Mouse (Mus musculus) left cerebral cortex, postnatal 14 days (tissue): ENCODE measurements around the gene Naa38. TPM values are rescaled to one million over a fixed set of nuclear protein-coding genes. Genes with fewer than 3 reads are reported as not detected.

ENCODE experiments used
- DNase-seq, 2 experiments: peaks; one replicate each; pipeline ENCODE4 v3.0.0; 2021 to 2022; ENCODE audit warnings: low spot score in 2 of 2, mixed read lengths in 1 of 2
- intact Hi-C: fragments of 180-260 bp; cut with DNase I; formaldehyde crosslinking; loops from one replicate; pipeline ENCODE4 v1.15.1; 2025
- long read RNA-seq, 2 experiments: library from polyadenylated mRNA; stranded (forward); transcript quantifications; one replicate each; pipeline ENCODE4 v2.0.0; 2021
- total RNA-seq, 2 experiments: library from RNA; stranded (reverse); gene quantifications; 2 replicates each; pipeline ENCODE4 v1.2.3; 2021

Gene Naa38
- 100 to 1,000 TPM in 1 of 2 experiments, 10 to 100 TPM in 1; 92.0 to 106 TPM for total RNA-seq
- long read RNA-seq, experiment 1, transcript Naa38-204 (3 exons, 671 nt): major isoform, 33 of 51 reads
- long read RNA-seq, experiment 1, transcript Naa38-202 (2 exons, 404 nt): minor isoform, 14 of 51 reads
- long read RNA-seq, experiment 1, partial matches to known transcripts: 0 of 51 reads
- long read RNA-seq, experiment 1, other reads (novel, unspliced or antisense): 4 of 51 reads
- long read RNA-seq, experiment 2, transcript Naa38-202 (2 exons, 404 nt): minor isoform, 11 of 33 reads
- long read RNA-seq, experiment 2, transcript Naa38-204 (3 exons, 671 nt): major isoform, 21 of 33 reads
- long read RNA-seq, experiment 2, partial matches to known transcripts: 0 of 33 reads
- long read RNA-seq, experiment 2, other reads (novel, unspliced or antisense): 1 of 33 reads

GRCm38 (mm10) chr11:69395235-69395633, at the start of gene Naa38, which contains the start of gene Cyb5d1:
Gene Naa38 (plus strand): TSS chr11:69395487.
Gene Cyb5d1 (minus strand): TSS chr11:69395631.
- intact Hi-C loops: loop anchor here (5.0 kb wide), 1 partner anchor 37 kb away; no protein-coding TSS in a partner anchor
- peak; percentile 92 to 93 for DNase-seq

DNA sequence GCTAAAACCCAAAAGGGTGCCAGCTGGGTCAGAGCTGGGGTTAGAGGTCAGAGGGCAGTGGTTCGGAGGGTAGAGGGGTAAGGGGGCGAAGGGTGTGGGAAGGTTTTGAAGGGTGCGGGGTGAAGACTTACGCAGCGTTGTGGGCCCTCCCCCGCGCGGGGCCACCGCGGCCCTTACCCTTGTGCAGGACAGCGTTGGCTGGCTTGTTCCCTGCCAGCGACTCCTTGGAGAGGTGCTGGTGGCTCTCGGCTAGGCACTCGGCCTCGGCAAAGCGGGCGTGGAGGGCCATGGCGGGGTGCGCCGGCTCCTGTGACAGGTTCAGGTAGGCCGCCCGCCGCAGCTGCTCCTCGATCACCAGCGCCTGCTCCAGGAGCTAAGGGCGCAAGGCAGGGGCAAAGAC, 48.8 kb upstream of the Naa38 start:
- intact Hi-C loops: no loop called here

DNA sequence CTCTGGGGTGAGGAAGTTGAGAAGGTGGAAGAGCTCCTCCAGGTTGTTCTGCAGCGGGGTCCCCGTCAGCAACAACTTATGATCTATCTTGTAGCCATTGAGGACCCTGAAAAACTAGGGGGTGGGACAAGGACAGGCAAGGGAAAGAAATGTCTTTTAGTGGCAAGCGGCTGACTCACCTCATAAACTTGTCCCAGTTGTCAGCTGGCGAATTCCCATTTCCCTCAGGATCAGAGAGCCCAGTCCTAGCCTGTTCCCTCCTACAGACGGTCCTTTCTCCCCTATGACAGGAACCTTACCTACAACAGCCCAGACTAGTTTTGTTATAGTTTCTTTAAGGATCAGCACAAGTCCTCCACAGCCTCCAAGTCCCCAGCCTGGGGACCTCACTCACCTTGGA, 38.7 kb upstream of the Naa38 start:
- intact Hi-C loops: no loop called here
- DNase-seq: no peak

More for the DNA sequence above, 48.8 kb upstream of the Naa38 start:
- DNase-seq: no peak

DNA sequence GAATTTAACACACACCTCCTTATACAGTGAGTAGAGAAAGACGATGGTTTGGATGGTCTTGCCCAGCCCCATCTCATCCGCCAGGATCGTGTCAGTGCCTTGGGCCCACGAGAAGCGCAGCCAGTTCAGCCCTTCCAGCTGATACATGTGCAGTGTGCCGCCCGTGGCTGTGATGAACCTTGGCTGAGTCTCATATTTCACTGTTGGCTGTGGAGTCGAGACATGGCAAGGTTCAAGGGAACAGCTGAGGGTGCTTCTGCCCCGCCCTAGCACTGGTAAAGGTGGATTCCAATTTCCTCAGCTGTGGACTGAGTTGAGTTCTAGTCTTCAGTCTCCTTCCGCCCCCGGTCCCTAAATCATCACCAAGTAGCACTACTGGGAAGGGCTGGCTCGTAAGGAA, 37.6 kb upstream of the Naa38 start:
- DNase-seq: no peak
- intact Hi-C loops: loop anchor here (1.0 kb wide), 1 partner anchor 8 kb away; no protein-coding TSS in a partner anchor

DNA sequence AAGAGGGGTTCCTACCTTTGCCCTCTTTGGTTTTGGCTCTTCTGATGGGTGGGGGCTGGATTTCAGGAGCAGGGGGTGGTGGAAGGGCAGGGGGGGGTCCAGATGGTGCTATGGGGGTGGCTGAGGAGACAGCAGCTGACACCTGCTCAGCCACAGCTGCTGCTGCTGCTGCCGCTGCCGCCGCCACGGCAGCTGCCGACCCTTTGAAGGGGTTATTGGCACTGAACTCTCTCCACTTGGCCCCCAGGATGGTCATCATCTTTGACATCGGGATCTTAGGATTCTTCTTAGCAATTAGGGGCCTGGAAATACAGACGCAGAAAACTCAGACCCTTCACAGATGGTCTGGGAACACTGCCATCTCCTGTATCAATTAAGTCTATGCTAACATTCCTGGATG, 33.3 kb upstream of the Naa38 start:
- intact Hi-C loops: no loop called here
- DNase-seq: no peak

DNA sequence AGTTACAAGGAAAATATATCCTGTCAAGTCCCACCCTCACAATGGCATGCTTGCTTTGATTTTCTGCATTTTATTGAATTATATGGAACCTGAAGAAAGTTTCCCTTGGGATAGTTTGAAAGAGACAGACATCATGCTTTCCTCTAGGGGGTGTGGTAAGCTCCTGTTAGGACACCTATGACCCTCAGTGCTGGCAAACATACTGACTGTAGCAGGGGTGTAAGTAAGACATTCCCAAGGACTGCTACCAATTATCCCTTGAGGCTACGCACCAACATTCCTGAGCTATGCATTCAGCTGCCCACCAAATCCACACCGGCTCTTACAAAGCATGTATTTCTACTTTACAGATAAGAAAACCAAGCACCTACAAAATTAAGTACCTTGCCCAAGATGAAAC, 32.8 kb upstream of the Naa38 start:
- no peak for DNase-seq
- intact Hi-C loops: no loop called here

GRCm38 (mm10) chr11:69364376-69364775, 30.9 kb upstream of the Naa38 start:
- intact Hi-C loops: no loop called here
- DNase-seq: no peak

DNA sequence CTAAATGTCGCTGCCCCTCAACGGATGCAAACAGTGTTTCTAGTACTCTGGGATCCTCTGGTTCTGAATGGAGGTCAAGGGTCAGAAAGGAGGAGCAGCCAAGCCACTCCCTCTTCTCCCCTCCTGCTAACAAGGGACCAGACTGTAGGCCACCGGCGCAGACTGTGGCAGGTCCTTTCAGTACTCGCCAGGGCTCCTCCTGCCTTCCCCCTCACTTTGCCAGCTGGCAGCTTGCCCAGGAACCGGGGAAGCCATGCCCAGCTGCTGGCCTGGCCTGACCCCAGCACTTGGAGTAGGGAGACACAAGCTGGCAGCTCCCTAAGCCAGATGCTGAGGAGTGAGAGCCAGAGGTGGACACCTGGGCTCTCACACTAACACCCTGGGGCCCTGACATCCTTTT, 30.4 kb upstream of the Naa38 start:
- peak; percentile 89 to 94 for DNase-seq
- intact Hi-C loops: loop anchor here (5.0 kb wide), 2 partner anchors 38 to 243 kb away; partner anchors contain the start of genes 9130213A22Rik, Hes7 and Kcnab3

DNA sequence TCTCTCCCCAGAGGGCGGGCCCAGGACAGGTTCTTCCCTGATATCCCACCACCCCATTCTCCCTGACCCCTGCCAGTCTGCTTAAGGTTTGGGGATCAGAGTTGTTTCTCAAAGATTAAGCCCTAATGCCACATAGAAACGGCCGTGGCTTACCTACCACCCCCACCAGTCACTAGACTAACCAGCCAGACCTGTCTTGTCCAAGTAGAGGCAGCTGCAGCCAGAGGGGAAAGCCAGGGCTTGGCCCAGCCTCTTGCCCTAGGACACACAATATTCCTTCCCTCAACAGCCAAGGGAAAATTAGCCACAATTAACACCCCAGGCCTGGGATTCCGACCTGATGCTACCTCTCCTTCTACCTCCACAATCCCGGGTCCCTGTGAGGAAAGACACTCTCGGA, 29.6 kb upstream of the Naa38 start:
- DNase-seq: no peak
- intact Hi-C loops: loop anchor here (2.0 to 5.0 kb wide), 3 partner anchors 25 to 243 kb away; partner anchors contain the start of genes 9130213A22Rik, Hes7, Kcnab3 and Rnf227

DNA sequence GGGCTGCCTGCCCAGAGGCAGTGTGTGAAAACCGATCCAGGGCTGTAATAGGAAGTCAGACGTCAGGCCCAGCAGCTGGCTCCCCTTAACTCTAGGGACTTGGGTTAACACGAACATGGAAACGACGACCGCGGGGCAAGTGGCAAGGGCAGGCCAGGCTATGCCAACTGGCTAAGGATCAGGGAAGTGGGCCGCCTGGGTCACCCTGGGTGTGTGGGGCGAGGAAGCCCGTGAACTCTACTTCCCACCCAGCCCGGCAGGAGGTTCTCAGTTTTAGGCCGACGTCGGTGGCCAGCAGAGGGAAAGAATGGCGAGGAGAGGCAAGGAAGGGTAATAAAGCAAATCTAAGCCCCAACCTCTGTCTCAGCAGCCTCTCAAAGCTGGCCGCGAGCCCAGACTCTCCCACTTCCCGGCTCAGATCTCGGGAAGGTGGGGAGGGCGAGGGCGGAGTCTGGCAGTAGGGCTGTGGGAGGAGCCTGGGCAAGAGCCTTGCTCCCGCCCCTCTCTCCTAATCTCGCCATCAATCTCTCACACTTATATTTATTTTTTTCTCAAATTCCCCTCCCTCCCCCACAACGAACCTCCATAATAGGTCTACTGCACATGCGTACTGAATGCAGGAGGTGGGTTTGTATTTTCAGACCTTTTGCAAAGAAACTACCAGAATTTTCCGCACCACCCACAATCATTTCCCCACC, 29.0 kb upstream of the Naa38 start:
- intact Hi-C loops: loop anchor here (2.0 to 5.0 kb wide), 3 partner anchors 26 to 244 kb away; partner anchors contain the start of genes 9130213A22Rik, Hes7, Kcnab3 and Rnf227
- DNase-seq: peak; percentile 96 to 98

- DNase-seq: peak; percentile 50 to 70
- intact Hi-C loops: loop anchor here (2.0 to 5.0 kb wide), 3 partner anchors 26 to 245 kb away; partner anchors contain the start of genes 9130213A22Rik, Hes7, Kcnab3 and Rnf227
These were observed 28.3 kb upstream of the Naa38 start for GRCm38 (mm10) chr11:69366855-69367615.

GRCm38 (mm10) chr11:69367616-69368355, 27.5 kb upstream of the Naa38 start:
- intact Hi-C loops: loop anchor here (2.0 to 5.0 kb wide), 3 partner anchors 27 to 245 kb away; partner anchors contain the start of genes 9130213A22Rik, Hes7, Kcnab3 and Rnf227
- no peak for DNase-seq

DNA sequence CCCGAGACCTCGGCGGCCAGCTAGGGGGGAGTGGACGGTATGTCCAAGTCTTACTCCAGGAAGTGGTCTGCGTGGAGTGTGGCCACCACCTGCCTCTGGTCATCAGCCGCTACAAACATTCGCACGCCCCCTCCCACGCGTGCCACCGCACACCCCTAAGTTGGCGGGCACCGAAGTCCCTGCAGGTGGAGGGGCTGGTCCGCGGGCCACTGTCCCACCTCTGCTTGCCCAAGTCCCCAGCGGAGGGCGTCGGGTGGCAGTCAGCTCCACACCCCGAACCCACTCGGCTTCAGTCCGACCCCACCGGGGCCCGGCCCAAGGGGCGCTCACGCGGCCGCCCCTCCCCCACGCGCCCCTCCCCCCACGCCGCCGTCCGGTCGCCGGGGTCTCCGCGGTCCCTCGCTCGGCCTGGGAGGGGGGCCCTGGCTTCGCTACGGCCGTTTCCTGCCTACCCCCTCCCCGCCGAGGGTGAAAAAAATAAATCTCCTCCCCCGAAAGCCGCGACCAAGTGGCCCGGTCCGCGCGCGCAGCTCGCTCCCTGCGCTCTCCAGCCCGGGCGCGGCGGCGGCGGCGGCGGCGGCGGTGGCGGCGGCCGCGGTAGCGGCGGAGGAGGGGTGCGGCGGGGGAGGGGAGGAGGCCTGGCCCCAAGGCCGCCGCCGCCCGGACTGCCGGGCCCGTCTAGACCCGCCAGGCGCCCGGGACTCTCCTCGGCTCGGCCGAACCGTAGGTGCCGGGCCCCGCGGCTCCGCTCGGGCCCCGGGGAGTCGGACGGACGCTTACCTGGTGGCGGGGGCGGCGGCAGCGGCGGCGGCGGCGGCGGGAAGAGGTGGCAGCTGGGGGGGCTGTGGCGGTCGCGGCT, 26.7 kb upstream of the Naa38 start:
- intact Hi-C loops: loop anchor here (5.0 kb wide), 2 partner anchors 41 to 246 kb away; partner anchors contain the start of genes 9130213A22Rik, Hes7 and Kcnab3
- peak in 1 of 2 experiments; percentile 31 for DNase-seq

- intact Hi-C loops: loop anchor here (5.0 kb wide), 2 partner anchors 42 to 247 kb away; partner anchors contain the start of genes 9130213A22Rik, Hes7 and Kcnab3
- no peak for DNase-seq
These were observed 25.9 kb upstream of the Naa38 start, which contains the start of gene Chd3 for GRCm38 (mm10) chr11:69369215-69369989. Gene Chd3 (minus strand): TSS chr11:69369406.

DNA sequence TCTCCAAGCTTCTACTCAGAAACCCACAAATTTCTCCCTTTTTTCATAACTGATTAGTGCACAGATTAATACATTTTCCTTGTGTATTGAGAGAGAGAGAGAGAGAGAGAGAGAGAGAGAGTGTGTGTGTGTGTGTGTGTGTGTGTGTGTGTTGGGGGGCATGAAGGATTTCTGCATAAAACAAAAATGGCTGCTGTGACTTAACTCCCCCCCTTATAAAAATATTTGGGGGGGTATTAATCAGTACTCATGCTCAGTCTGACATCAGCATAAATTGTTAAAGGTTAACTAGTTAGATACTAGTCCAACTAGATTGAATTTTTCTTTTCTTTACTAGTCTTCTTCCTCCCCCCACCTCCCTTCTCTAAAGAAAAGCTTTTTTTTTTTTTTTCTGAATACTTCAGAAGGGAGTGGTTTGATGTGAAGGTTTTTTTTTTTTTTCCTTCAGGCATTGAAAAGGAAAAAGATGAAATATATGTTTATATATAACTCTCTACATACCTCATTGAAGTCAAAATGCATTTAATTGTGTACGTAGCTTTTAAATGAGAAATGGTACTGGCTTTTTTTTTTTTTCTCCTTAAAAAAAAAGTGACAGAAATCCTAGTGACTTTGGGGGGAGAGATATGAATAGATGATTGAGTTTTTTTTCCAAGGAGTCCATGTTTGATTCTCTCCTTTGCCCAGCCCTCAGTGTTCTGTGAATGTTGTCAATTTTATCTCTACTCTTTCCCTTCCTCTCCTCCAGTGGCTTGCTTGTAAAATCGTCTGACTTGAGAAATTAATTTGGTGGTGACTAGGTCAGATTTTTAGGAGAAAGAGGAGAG, 25.1 kb upstream of the Naa38 start:
- DNase-seq: no peak
- intact Hi-C loops: loop anchor here (5.0 kb wide), 2 partner anchors 43 to 248 kb away; partner anchors contain the start of genes 9130213A22Rik, Hes7 and Kcnab3

DNA sequence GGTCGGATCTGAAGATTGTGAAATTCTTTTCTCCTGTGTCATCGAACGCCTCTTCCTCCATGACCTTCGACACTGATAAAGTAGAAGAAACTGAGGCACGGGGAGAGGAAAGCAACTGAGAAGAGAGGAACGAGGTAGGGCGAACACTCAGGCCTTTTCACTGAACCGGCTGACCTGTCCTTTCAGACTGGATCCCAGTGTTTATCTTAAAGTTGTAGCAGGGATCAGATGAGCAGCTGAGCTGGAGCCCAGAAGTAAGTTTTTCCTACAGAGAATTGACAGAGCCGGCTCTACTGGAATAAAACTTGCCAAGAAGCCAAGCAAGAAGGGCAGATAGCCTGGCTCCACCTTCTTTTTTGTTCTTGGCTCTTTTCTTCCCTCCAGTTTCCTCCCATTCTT, 24.5 kb upstream of the Naa38 start:
- DNase-seq: no peak
- intact Hi-C loops: no loop called here
